Mouse (Mus musculus) stomach, postnatal 0 days (tissue): ENCODE data around the gene Ddt.

Experiments
- CTCF ChIP-seq: IDR thresholded peaks from 2 replicates; pipeline ENCODE4 v1.5.1; 2016; ENCODE audit warnings: antibody characterized with exemption, low read depth, mild to moderate bottlenecking, moderate library complexity
- EP300 ChIP-seq: optimal IDR thresholded peaks from 2 replicates; pipeline ENCODE3; 2016; ENCODE audit warnings: antibody characterized with exemption

DNA sequence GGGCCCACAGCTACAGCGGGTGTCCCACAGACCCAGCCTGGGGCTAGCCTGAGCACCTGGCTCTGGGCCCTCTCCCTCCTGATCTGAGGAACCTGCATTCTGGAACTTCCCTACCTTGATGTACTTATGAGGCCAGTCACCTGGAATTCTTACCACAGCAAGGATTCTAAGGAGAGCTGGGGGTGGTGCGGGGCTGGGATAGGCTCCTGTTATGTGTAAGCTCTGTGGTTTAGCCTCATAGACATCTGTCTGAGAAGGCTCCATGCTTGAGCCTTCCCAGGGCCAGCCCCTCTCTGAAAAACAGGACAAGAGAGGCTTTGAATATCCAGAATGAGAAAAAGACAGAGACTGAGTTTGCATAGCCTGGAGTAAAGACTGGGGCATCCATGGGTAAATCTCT is 49.2 kb upstream of the Ddt start, which contains the start of gene Gstt4:
- no peak for TF ChIP-seq CTCF
- TF ChIP-seq EP300: no peak
